Mouse (Mus musculus) liver, embryonic 13.5 days (tissue): Measurements from ENCODE around the gene Cyfip2. TPM values are rescaled to one million over a fixed set of nuclear protein-coding genes. Genes with fewer than 3 reads are reported as not detected.

Source experiments
- ATAC-seq: fragments of 200-750 bp; cut with Nextera tagmentation; 2 replicates; pipeline ENCODE4 v1.8.0; 2017; ENCODE audit warnings: low read depth, mild to moderate bottlenecking, moderate number of reproducible peaks, moderate library complexity
- DNase-seq: peaks from one replicate; pipeline ENCODE4 v3.0.0; 2022
- H3K27ac ChIP-seq: fragments of 300-500 bp; sonication (generic); 2 replicates; pipeline ENCODE4 v1.5.1; 2015; ENCODE audit warnings: moderate library complexity, mild to moderate bottlenecking, inconsistent platforms
- H3K27me3 ChIP-seq: fragments of 300-500 bp; sonication (generic); 2 replicates; pipeline ENCODE4 v1.6.1; 2015; ENCODE audit warnings: mild to moderate bottlenecking, inconsistent platforms
- H3K36me3 ChIP-seq: fragments of 300-500 bp; sonication (generic); 2 replicates; pipeline ENCODE4 v1.6.1; 2015; ENCODE audit warnings: mild to moderate bottlenecking, inconsistent platforms
- H3K4me1 ChIP-seq: fragments of 300-500 bp; sonication (generic); replicated peaks from 2 replicates; pipeline ENCODE4 v1.6.1; 2015; ENCODE audit warnings: inconsistent platforms
- H3K4me2 ChIP-seq: fragments of 300-500 bp; sonication (generic); 2 replicates; pipeline ENCODE4 v1.6.1; 2015; ENCODE audit warnings: inconsistent platforms, mild to moderate bottlenecking, moderate library complexity
- H3K4me3 ChIP-seq: fragments of 300-500 bp; sonication (generic); replicated peaks from 2 replicates; pipeline ENCODE4 v1.5.1; 2015; ENCODE audit warnings: mild to moderate bottlenecking, inconsistent platforms
- H3K9ac ChIP-seq: fragments of 300-500 bp; sonication (generic); 2 replicates; pipeline ENCODE4 v1.6.1; 2015; ENCODE audit warnings: mild to moderate bottlenecking, inconsistent platforms
- H3K9me3 ChIP-seq: fragments of 300-500 bp; sonication (generic); replicated peaks from 2 replicates; pipeline ENCODE4 v1.6.1; 2016; ENCODE audit warnings: inconsistent platforms
- WGBS: fragments of 180-500 bp; shearing (Covaris S2); methylation state at CpG from one replicate; pipeline ENCODE4 v1.1.7; 2015; ENCODE audit not compliant: insufficient replicate concordance; 5-methylcytosine and 5-hydroxymethylcytosine counted together
- polyA plus RNA-seq: library from polyadenylated mRNA; unstranded; fragments of >200 nt; fragmentation: Nextera tagmentation; extraction: Ambion mirVana; gene quantifications from 2 replicates; pipeline ENCODE4 v1.2.1, GENCODE M21; 2015

Cyfip2 gene
- polyA plus RNA-seq, 1 experiment from 2014 or later, result 2.8 TPM

GRCm38 (mm10) chr11:46273969-46274368 lies 38.7 kb downstream of the Cyfip2 start:
- no peaks in the 10 kb centered on the region for H3K27me3 ChIP-seq
- H3K4me2 ChIP-seq, result no peak overlapping the region
- H3K4me3 ChIP-seq, result no peak overlapping the region
- H3K9me3 ChIP-seq, result no peaks in the 10 kb centered on the region
- no peak for ATAC-seq
- H3K4me1 ChIP-seq, result no peaks in the 10 kb centered on the region
- no peak for DNase-seq
- peaks cover 4% of the 10 kb centered on the region; the same call in 1 of the 2 replicates for H3K36me3 ChIP-seq
- no peak overlapping the region for H3K9ac ChIP-seq
- H3K27ac ChIP-seq, result no peak overlapping the region
- 79% methylated on average over 3 of the region's 3 CpGs for WGBS

- Histone ChIP-seq H3K4me3 (no peak overlapping the region), H3K27ac (no peak overlapping the region), H3K4me1 (no peaks in the 10 kb centered on the region), H3K9ac (no peak overlapping the region), H3K4me2 (no peak overlapping the region), H3K9me3 (no peaks in the 10 kb centered on the region), H3K36me3 (peaks cover 4% of the 10 kb centered on the region; the same call in 1 of the 2 replicates), H3K27me3 (no peaks in the 10 kb centered on the region)
- ATAC-seq, result no peak
- DNase-seq, result no peak
- WGBS, result 73% methylated on average over 8 of the region's 8 CpGs
Observed at GRCm38 (mm10) chr11:46272058-46272681, 40.5 kb downstream of the Cyfip2 start.

GRCm38 (mm10) chr11:46269893-46270292 lies 42.8 kb downstream of the Cyfip2 start:
- DNase-seq (no peak), ATAC-seq (no peak)
- Histone ChIP-seq H3K9ac (no peak overlapping the region), H3K4me2 (no peak overlapping the region), H3K4me1 (no peaks in the 10 kb centered on the region), H3K9me3 (no peaks in the 10 kb centered on the region), H3K27ac (no peak overlapping the region), H3K4me3 (no peak overlapping the region), H3K36me3 (peaks cover 4% of the 10 kb centered on the region; the same call in 1 of the 2 replicates), H3K27me3 (no peaks in the 10 kb centered on the region)
- 56% methylated on average over 3 of the region's 3 CpGs for WGBS

DNA sequence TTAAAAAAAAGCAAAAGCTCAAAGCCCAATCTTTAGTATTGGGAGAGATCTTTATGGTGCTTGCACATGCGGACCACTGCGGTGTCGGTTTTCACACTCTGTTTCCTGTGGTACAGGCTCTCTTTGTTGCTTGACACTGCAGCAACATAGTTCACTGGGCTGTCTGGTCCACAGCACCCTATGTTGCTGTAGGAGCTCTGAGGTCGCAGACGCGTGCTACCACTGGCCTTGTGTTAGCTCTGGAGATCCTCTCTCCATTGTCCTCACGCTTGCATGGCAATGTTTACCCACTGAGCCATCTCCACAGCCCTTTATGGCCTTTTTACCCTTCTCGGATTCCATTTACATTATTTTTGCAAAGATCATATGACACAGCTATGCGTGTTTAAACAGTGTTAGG lies 43.3 kb downstream of the Cyfip2 start:
- ATAC-seq, result no peak
- no peak for DNase-seq
- 70% methylated on average over 9 of the region's 9 CpGs for WGBS

GRCm38 (mm10) chr11:46268991-46269390 lies 43.7 kb downstream of the Cyfip2 start:
- Histone ChIP-seq H3K4me1 (no peaks in the 10 kb centered on the region), H3K36me3 (peaks cover 2% of the 10 kb centered on the region; the same call in 1 of the 2 replicates), H3K9me3 (no peaks in the 10 kb centered on the region), H3K4me2 (no peak overlapping the region), H3K9ac (no peak overlapping the region), H3K27ac (no peak overlapping the region), H3K27me3 (no peaks in the 10 kb centered on the region), H3K4me3 (no peak overlapping the region)
- DNase-seq, result peak; percentile 28
- peak; percentile 41 for ATAC-seq
- 18% methylated on average over 7 of the region's 7 CpGs for WGBS

More for the DNA sequence above, 43.3 kb downstream of the Cyfip2 start:
- H3K9ac ChIP-seq, result no peak overlapping the region
- no peaks in the 10 kb centered on the region for H3K27me3 ChIP-seq
- no peak overlapping the region for H3K4me3 ChIP-seq
- no peaks in the 10 kb centered on the region for H3K9me3 ChIP-seq
- no peaks in the 10 kb centered on the region for H3K4me1 ChIP-seq
- H3K36me3 ChIP-seq, result peaks cover 4% of the 10 kb centered on the region; the same call in 1 of the 2 replicates
- H3K27ac ChIP-seq, result no peak overlapping the region
- H3K4me2 ChIP-seq, result no peak overlapping the region

- ATAC-seq, result no peak
- Histone ChIP-seq H3K9me3 (no peaks in the 10 kb centered on the region), H3K27ac (no peak overlapping the region), H3K4me1 (no peaks in the 10 kb centered on the region), H3K4me3 (no peak overlapping the region), H3K36me3 (no peaks in the 10 kb centered on the region), H3K27me3 (no peaks in the 10 kb centered on the region), H3K4me2 (no peak overlapping the region), H3K9ac (no peak overlapping the region)
- WGBS, result 75% methylated on average over 11 of the region's 11 CpGs
- DNase-seq, result no peak
Observed at GRCm38 (mm10) chr11:46265031-46265786, 47.5 kb downstream of the Cyfip2 start.

DNA sequence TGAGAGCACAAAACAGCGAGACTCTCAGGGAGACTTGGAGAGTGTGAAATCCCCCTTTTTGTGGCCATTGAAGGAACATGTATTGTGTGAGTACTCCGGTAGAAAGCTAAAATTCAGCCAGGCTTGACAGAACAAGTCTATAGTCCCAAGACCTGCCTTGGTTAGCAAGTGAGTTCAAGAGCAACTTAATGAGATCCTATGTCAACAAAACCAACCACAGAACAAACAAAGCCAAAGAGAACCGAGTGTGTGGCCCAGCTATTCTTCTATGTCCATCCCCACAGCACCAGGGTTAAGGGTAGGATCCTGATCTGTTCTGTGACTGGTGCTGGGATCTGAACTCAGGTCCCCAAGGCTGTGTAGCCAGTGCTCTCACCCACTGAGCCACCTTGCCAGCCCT lies 48.1 kb downstream of the Cyfip2 start:
- ATAC-seq (no peak), DNase-seq (no peak)
- H3K9me3 ChIP-seq, result no peaks in the 10 kb centered on the region
- no peak overlapping the region for H3K4me3 ChIP-seq
- H3K9ac ChIP-seq, result no peak overlapping the region
- no peaks in the 10 kb centered on the region for H3K27me3 ChIP-seq
- no peak overlapping the region for H3K4me2 ChIP-seq
- 58% methylated on average over 3 of the region's 3 CpGs for WGBS
- no peaks in the 10 kb centered on the region for H3K36me3 ChIP-seq
- H3K4me1 ChIP-seq, result no peaks in the 10 kb centered on the region
- no peak overlapping the region for H3K27ac ChIP-seq

- Histone ChIP-seq H3K9me3 (no peaks in the 10 kb centered on the region), H3K27ac (no peak overlapping the region), H3K4me3 (no peak overlapping the region), H3K4me1 (no peaks in the 10 kb centered on the region), H3K36me3 (no peaks in the 10 kb centered on the region), H3K9ac (no peak overlapping the region), H3K27me3 (no peaks in the 10 kb centered on the region), H3K4me2 (no peak overlapping the region)
- ATAC-seq (no peak), DNase-seq (no peak)
- WGBS, result 73% methylated on average over 11 of the region's 11 CpGs
Observed at GRCm38 (mm10) chr11:46263291-46263690, 49.4 kb downstream of the Cyfip2 start.

GRCm38 (mm10) chr11:46262854-46263253 lies 49.8 kb downstream of the Cyfip2 start:
- WGBS, result 65% methylated on average over 3 of the region's 3 CpGs
- Histone ChIP-seq H3K4me3 (no peak overlapping the region), H3K4me2 (no peak overlapping the region), H3K27ac (no peak overlapping the region), H3K9ac (no peak overlapping the region), H3K36me3 (no peaks in the 10 kb centered on the region), H3K27me3 (no peaks in the 10 kb centered on the region), H3K4me1 (no peaks in the 10 kb centered on the region), H3K9me3 (no peaks in the 10 kb centered on the region)
- DNase-seq, result no peak
- no peak for ATAC-seq

DNA sequence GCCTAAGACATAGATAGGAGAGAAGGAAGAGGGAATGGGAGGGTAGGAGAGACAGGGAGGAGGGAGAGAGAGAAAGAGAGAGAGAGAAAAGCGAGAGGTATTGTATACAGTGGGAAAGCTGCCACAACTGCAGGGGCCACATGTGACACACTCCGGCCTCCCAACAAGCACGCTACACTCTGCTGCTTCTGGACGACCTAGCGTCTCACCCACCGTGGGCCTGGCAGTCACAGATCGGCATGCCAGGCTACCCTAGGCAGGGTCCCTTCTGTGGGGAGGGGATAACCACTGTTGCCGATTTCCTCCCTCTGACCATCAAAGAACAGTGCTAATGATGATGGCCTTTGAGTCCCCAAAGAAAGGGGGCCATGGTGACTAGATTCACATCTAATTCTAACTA lies 53.9 kb downstream of the Cyfip2 start:
- no peak overlapping the region for H3K27ac ChIP-seq

DNA sequence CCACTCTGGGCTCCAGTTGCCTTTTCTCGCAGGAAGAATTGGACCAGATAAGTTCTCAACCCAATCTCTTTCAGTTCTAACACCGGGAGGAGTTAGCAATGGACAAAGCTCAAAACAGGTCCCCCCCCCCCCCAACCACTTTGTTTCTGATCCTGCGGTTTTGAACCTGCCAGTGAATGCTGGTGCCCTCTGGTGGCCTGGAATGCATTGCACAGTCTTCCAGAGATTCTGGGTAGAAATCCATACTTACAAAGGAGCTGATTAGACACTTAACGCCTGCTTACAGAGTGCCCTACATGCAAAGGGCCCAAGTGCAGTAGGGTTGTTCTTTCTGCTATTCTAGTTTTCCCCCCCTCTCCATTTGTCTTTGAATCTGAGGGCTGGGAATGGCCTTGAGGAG lies 54.5 kb downstream of the Cyfip2 start:
- ATAC-seq (no peak), DNase-seq (no peak)
- Histone ChIP-seq H3K9ac (no peak overlapping the region), H3K4me3 (no peak overlapping the region), H3K27ac (no peak overlapping the region), H3K4me1 (no peaks in the 10 kb centered on the region), H3K36me3 (no peaks in the 10 kb centered on the region; the same call in 1 of the 2 replicates), H3K27me3 (no peaks in the 10 kb centered on the region), H3K9me3 (no peaks in the 10 kb centered on the region), H3K4me2 (no peak overlapping the region)
- WGBS, result 51% methylated on average over 4 of the region's 4 CpGs

More for the DNA sequence above, 53.9 kb downstream of the Cyfip2 start:
- Histone ChIP-seq H3K27me3 (no peaks in the 10 kb centered on the region), H3K4me1 (no peaks in the 10 kb centered on the region), H3K4me2 (no peak overlapping the region), H3K36me3 (no peaks in the 10 kb centered on the region; the same call in 1 of the 2 replicates), H3K9ac (no peak overlapping the region), H3K9me3 (no peaks in the 10 kb centered on the region), H3K4me3 (no peak overlapping the region)
- ATAC-seq, result no peak
- DNase-seq, result no peak
- 81% methylated on average over 8 of the region's 8 CpGs for WGBS
